Mouse (Mus musculus): ENCODE measurements around the gene Angptl7.

Gene Angptl7

DNA sequence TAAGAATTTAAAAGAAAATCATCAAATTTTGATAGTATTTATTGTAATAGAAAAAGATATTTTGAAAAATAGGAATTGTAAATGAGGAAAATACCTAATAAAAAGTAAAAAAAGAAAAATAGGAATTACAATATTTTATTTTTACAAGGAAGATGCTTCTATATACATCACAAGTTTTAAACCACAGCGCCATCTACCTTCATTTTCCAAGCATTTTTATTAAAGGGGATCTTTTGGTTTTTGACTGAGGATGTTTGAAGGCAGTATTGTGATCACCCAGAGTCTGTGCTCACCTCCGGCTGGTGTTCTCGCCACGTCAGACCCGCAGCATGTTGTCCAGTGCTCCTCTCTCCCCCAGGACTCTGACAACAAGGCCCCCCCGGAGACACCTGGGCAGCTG is 5.1 kb downstream of the Angptl7 start:
- DNase-seq, result no peak

DNA sequence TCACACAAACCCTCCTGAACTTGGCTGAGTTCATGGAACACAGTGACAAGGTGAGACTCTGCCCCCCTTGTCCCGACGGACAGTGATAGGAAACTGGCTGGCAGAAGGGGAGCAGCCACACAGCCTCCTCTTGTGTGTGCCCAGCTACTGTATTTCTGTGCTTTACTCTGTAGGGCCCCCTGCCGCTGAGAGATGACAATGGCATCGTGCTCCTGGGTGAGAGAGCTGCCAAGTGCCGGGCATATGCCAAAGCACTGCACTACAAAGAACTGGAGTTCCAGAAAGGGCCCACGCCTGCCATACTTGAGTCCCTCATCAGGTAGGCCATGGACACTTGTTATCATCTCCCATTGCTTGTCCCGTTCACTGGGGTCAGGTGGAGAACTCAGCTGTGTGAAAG is 8.8 kb downstream of the Angptl7 start:
- DNase-seq, result no peak

DNA sequence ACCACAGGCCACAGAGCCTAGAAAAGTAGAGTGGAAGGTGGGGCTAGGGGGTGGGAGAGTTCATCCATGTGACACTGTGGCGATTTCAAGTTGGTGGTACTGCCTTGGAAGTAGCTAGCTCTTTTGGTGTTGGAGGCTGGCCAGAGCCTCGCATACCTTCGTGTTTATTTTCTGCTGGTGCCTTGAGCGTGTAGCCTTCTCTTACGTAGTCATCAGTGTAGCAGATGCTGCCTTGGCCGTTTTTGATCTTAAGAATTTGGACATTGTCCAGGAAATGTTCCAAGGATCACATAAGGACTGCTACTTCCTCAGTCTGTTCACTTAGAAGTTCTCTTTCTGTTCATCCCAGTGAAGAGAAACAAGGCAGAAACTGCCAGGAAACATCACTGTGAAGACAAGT is 9.8 kb downstream of the Angptl7 start:
- DNase-seq, result peak; percentile 71

DNA sequence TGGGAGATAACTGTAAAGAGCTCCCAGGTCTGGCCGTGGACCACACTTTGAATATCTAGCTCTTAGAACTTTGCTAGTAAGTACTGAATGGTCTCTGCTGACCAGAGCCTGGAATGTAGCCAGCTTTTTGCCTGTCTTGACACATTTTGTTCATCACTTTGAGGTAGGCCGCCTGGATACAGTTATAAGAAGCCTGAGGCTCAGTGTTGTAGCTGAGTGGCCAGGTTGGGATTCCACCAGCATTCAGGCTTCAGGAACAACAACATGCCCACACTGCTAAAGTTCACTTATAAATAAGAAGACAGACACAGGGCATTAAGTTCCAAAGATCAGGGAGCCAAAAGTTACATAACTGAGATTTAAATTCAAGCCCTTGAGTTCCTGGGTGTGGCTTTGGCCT is 12.4 kb downstream of the Angptl7 start:
- DNase-seq, result peak; percentile 61

DNA sequence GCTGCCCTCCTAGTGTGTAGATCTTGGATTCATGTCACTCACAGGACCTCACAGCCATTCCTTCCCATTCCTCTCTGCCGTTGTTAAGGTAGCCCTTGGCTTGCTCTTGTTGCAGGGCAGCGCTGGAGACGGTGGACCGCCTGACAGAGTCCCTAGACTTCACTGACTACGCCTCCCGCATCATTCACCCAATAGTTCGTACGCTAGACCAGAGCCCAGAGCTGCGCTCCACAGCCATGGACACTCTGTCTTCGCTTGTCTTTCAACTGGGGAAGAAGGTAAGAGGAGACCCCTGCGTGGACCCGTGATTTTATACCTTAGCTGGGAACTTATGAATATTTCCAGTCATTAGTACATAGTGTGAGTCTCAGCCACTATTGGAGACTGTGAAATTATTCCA is 15.7 kb downstream of the Angptl7 start:
- DNase-seq, result no peak

DNA sequence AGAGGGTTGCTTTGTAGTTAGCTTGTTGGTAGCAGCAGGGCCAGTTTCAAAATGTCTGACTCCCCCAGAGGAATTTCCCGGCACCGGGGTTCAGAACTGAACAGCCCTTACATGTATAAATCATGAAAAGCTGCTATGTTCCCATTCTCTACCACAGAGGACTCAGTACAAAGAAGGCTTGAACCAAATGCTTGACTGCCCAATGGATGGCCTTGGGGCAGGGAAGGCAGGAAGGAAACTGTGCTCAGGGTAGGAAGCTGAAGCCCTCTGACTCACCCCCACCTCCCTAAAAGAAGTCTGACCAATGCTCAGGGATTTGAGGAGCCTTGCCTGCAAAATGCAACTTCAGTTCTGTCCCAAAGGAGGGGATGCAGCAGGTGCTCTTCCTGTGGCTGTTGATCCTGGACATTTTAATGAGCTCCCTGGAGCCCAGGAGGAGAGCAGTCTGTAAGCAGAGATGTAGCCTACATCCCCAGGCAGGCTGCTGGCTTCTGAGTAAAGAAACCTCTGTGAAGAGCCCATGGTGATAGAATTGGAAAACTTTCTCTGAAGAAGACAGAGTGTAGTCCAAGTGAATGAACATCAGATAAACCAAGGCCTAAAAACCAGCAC is 18.6 kb downstream of the Angptl7 start:
- DNase-seq, result no peak

DNA sequence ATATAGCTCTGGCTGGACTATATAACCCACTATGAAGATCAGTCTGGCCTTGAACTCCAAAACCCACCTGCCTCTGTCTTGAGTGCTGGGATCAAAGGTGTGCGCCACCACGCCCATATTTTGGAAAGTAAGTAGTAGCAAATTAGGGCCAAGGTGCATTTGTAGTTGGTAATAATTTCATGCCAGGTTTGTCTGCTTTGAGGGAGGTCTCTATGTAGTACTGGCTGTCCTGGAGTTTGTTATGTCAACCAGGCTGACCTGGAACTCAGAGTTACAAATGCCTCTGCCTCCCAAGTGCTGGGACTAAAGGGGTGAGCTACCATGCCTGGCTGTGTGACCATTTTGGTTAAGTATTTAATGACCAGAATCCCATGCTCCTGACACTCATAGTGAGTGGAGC is 20.0 kb downstream of the Angptl7 start:
- DNase-seq, result no peak

DNA sequence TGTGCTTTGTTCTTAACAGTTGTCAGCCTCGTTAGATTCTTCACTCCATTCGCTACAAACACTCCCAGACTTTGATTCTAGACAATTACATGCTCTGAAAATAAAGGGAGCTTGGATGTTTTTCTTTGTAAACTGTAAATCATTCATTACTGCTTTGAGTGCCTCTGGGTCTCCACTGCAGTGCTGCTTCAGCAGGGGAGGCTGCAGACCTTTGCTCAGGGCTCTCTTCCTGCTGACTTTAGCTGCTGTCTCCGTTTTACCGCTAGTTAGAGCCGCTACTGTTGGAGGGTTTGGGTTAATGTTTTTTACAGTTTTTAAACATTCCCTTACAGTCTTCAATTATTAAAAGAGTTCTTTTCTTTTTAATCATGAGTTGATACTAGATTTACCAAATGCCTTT is 26.8 kb downstream of the Angptl7 start:
- DNase-seq, result peak; percentile 55

DNA sequence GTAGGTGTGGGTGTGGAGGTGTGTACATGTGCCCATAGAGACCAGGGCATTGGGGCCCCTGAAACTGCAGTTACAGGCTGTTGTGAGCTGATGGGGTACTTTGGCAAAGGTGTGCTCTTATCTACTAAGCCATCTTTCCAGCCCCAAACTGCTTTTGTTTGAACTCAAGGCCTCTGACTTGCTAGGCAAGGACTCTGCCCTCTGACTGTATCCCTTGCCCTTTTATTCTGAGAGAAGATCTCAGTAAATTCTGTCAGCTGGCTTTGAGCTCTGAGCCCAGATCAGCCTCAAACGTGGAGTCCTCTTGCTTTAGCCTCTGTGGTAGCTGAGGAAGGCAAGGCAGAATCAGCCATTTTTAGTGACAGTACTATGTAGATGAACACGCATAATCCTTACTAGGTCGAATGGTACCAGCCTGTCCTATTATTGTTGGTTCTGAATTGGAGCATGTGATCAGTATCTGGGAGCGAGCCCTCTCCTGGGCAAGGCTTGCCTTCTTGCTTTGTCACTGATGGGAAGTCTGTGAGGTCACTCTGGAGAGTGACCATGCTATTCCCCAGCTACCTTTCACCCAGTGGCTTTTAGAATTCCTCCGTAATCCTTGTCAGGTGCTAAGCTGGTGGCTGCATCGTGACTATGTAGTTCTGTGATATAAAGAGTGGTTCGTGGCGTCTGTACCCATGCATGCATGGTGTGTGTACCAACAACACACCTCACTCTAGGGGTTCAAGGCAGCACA is 27.7 kb downstream of the Angptl7 start:
- DNase-seq, result no peak

DNA sequence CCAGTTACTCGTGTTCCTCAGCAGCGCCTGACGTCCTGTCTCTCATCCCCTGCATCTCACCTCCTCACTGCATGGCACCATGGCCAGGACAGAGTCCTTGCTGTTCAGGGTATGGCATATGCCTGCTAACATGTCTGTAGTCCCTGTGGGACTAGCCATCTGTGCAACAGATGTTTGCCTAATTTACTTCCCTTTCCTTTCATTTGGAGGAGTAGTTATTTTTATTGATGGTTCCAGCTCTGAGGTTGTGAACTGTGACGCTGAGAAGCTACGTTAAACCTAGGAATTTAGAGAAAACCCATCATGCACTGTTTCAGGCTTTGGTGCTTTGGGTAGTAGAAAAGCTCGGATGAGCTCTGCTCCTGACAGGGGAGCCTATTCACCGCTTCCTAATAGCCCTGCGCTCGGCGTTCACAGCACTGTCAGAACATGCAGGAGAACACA is 28.9 kb downstream of the Angptl7 start:
- no peak for DNase-seq

DNA sequence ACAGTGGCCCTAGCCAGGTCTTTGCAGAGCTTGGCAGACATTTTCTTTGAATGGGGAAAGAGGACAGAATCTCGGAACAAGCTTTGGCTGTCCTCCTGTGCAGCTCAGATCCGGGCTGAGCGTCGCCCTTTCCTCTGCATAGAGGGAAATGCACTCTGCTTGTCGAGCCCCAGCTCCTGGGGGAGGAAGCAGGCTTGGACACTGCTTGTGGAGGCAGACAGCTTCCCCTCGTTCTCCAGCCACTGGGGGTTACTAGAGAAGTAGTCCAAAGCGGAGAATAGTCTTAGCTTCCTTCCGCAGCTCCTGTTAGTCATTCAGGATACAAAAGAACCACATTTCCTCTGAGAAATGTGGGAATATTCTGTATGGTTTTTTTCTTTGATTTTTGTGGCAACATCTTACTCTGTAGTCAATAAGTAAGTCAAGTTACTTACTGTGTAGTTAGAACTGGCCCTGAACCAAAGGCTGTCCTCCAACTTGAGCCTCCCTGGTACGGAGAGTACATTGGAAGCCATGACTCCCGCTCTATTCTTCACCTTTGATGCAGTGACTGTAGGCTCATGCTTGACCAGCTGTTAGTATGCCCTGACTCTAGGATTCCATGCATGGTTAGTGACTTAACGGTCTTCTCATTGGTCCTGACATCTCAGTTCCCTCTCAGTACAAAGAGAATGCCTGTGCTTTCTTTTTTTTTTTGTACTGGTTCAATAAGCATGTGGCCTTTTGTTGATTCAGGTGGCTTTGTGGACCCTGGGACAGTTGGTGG is 30.6 kb downstream of the Angptl7 start:
- no peak for DNase-seq

DNA sequence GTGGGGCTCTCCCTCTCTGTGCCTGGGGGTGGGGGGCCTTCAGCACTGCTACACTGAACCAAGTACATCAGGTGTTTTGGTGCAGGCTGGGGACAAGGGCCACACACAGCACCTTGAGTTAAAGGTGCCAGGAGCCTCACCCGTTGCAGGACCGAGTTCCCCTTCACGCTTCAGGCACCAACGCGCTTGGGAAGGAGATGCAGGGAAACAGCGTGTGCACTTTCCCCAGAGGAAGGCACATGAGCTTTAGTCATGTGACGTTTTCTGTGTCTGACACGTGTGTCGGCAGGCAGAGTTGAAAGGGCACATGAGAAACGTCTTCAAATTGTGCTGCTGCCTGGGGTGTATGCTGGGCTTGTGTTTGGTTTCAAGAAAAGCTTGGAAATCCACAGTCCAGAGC is 31.9 kb downstream of the Angptl7 start:
- no peak for DNase-seq

DNA sequence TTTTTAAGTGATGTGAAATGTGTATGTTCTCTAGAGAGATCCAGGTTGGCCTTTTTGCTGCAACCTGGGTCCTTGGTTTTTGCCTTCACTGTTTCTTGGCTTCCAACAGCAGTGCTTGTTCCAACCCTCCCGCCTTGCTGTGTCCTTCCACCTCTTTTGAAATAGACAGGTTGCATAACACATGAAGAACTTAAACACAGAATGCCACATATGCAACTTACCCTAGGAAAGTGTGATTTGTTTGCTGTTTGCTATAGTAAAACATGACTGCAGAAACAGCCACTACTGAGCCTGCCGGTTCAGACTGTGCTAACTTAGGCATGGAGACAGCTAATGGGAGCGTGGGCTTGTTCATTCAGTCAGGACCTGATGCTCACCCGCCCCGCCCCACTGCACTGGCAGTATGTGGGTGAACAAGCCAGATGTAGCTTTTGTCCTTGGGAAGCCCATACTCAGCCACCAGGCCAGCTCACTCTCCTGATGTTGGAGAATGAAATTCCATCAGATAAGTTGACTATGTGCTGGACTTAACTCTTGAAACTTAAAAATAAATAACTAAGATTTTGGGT is 33.7 kb downstream of the Angptl7 start:
- no peak for DNase-seq

DNA sequence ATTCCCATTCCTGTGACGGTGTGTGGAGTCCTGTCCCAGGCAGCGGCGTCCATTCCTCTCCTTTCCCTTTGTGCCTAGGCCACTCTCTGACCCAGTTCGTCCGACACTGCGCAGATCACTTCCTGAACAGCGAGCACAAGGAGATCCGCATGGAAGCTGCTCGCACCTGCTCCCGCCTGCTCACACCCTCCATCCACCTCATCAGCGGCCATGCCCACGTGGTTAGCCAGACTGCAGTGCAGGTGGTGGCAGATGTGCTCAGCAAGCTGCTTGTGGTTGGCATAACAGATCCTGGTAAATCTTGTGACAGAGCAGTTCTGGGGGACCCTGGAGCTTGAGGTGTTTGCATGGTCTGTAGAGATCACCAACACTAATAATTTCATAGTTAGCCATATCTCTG is 35.4 kb downstream of the Angptl7 start:
- no peak for DNase-seq

DNA sequence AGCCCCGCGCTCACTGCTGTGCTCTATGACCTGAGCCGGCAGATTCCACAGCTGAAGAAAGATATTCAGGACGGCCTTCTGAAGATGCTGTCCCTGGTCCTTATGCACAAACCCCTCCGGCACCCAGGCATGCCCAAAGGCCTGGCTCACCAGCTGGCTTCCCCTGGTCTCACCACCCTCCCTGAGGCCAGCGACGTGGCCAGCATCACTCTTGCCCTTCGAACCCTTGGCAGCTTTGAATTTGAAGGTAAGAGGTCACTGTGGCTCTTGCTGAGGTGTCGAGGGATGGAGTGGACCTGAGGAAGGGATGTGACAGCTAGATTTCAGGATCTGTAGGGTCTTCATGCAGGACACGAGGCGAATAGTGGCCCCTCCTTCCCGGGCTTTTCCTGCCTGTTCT is 36.0 kb downstream of the Angptl7 start:
- DNase-seq, result no peak

DNA sequence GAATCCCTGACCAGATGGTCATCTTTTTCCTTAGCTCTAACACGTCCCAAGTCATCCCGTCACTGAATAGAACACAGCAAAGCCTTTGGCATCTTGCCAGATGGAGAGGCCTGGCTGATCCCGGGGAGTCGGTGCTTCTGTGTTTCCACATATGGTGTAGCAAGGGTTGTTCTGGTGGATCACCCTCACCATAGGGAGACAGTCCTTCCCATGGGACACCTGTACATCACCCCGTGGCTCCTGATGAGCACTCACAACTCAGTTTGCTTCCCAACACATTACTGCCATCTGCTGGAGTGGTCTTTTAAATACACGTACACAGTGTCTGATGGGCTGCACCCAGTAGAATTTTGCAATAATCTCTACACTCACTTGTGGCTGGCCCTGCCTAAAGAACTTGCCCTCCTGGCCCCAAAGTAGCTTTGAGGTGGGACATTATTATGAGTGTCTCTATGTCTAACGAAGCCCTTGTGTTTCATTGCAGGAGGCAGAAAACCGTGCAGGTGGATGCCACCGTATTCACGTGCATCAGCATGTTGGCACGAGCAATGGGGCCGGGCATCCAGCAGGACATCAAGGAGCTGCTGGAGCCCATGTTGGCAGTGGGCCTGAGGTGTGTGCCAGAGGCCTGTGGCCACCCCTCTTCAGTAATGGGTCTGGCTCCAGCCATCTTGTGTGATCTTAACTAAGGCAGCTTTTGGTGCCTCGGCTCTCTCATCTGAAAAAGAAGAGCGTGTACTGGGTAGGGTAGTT is 36.9 kb downstream of the Angptl7 start:
- DNase-seq, result peak; percentile 52

DNA sequence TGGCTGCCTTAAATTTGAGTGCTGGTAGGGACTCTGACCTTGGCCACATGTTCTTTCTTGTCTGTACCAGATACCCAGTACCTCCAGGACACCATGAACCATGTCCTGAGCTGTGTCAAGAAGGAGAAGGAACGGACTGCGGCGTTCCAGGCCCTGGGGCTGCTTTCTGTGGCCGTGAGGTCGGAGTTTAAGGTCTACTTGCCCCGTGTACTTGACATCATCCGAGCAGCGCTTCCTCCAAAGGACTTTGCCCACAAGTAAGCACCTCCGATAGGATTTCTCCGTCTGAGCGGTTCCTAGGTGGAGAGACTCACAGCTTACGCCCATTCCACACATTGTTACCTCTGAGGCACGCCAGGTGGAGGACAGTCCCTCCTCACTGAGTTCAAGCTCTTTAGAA is 37.5 kb downstream of the Angptl7 start:
- DNase-seq, result no peak

DNA sequence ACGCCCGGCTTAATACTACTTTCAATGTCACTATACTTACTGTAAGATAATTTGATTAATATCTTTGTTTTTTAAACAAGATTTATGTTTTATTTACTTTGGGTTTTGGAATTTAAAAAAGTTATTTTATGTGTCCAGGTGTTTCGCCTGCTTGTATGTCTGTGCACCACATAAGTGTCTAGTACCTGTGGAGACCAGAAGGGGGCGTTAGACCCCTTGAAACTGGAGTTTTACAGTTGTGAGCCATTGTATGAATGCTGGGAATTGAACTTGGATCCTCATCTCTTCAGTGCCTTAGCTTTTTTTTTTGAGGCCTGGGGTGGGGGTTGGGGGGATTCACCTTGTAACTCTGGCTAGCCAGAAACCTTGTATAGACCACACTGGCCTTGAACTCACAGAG is 38.5 kb downstream of the Angptl7 start:
- no peak for DNase-seq

DNA sequence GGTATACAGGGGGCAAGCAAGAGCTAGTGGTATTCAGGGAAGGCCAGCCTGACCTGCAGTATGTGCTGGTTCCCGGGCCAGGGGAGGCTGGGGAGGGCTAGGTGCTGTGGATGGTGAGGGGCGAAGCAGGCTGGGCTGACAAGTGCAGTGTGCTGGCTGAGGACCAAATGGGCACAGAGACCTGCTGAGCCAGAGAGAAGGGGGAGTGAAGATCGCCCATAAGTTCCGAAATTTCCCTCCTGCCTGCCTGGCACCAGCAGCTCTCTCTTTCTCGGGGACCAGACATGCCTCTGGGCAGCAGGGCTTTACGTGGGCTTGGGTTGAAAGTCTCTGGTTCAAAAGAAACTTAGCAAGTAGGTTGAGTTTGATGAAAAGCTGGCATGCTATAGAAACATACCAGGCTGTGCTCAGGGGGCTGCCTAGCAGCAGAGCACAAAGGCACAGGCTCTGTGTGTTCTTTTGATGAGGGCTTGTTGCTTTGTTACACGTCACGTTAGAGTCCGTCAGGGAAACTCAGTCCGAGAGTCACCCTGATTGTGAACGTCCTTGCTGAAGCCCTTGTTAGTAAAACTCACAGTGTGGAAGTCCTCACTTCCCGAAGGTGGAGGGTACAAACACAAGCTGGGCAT is 39.5 kb downstream of the Angptl7 start:
- no peak for DNase-seq

DNA sequence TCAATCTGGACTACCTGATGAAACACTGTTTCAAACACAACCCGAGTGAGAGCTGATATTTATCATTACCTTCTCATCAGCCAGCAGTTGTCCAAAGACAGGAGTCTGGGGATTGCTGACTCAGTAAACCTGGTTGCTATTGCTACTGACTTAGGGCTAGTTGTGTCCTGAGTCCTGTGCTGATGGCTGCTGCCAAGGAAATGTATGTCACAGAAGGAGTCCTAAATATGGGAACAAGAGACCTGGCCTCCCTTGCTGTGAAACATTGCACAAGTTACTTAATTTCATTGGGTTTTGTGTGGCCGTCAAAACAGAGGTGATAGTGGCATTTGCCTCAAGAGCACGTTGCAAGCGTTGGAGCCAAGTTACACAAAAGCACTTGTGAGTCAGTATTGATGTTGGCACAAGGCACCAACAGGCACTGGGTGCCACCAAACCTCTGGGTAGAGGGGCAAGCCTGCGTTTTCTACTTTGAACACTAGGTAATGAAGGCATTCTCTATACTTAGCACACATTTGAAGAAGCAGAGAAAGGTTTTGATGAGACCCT is 44.7 kb downstream of the Angptl7 start:
- DNase-seq, result no peak

DNA sequence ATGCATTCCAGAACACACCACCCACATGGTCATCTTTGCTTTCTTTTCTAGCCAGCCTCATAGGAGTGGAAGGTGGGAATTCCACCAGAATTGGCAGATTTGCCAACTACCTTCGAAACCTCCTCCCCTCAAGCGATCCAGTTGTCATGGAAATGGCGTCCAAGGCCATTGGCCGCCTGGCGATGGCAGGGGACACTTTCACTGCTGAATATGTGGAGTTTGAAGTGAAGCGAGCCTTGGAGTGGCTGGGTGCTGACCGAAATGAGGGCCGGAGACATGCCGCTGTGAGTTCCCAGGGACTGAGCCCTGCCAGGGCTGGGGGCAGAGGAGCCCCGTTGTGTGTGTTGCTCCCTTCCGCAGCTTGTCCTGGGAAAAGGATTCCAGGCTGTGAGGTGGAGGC is 46.6 kb downstream of the Angptl7 start:
- no peak for DNase-seq

DNA sequence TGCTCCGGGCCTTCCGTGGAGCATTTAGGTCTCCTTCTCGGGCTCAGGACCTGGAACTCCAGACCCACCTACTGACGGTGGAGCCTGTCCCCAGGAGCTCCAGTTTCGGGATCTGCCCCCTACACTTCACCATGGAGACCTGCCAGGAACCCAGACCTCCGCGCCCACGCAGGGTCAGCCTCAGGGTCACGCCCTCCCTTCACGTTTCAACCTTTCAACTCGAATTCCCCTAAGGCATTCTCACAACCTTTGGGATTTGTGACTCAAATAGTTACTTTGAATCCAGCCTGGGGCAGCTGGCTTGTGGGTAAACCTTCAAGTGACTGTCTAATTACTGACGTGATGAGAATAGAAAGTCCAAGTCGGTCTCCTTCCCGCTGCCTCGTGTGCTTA is 51.4 kb downstream of the Angptl7 start:
- peak; percentile 56 for DNase-seq
